ENCODE assay signal across 8 mouse cellular contexts in the genomic region with DNA sequence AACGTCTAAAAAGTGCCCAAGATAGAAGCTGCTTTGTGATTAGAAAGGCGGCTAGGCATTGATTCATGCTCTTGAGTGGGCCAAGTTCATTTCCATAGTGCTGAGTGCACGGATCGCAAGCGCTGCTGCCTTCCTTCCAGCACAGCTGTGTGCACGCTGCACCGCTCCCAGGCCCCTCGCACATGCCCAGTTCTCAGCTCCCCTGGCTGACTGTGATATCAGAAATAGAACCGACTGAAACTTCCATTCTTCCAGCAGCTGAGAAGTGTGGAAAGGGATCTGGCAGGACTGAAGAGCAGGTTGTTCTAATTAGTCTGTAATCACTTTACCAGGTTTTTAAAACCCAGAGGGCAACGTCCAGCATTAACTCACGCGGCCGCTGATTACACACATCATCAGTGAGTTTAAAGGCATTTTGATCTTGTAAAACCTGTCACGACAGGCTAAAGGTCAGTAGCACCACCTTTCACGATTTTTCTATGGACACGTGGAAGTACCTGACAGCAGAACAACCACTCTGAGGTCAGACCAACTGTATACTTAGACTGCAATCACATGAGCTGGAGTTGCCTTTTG.
DNase-seq lines count a peak whose midpoint lies in the region; ATAC-seq and TF ChIP-seq lines count a peak whose summit lies in the region.

No protein-coding gene starts in this region.

- no peaks in the 10 kb centered on the region for H3K27me3 ChIP-seq in limb, embryonic 14.5 days (ENCODE audit: control insufficient read depth, insufficient read depth, low read length)
- H3K27me3 ChIP-seq in thymus, adult 2 months (ENCODE audit: control insufficient read depth, insufficient read depth, low read length): no peaks in the 10 kb centered on the region

- H3K4me2 ChIP-seq in limb, embryonic 14.5 days (replicated peaks; ENCODE audit: low read depth, low read length, severe bottlenecking): no peak overlapping the region

- TF ChIP-seq CTCF in thymus, adult 2 months (IDR thresholded peaks at IDR 0.05; ENCODE audit: borderline replicate concordance, control insufficient read depth, extremely low read depth, insufficient read depth, low read length, poor library complexity): no peak

- no peak for TF ChIP-seq POLR2A in limb, embryonic 14.5 days (IDR thresholded peaks at IDR 0.05; ENCODE audit: borderline replicate concordance, extremely low read depth, insufficient read depth, insufficient read length)
- no peak for TF ChIP-seq POLR2A in thymus, adult 2 months (IDR thresholded peaks at IDR 0.05; ENCODE audit: control insufficient read depth, extremely low read depth, insufficient read depth, low read length, poor library complexity)

- H3K9ac ChIP-seq in limb, embryonic 14.5 days (ENCODE audit: low read depth, low read length, severe bottlenecking): no peak overlapping the region

- no peaks in the 10 kb centered on the region for H3K9me3 ChIP-seq in limb, embryonic 14.5 days (ENCODE audit: control insufficient read depth, low read length)

- ATAC-seq in limb, embryonic 14.5 days (ENCODE audit: low FRiP score, low read depth): 0 out of 2 replicates have a peak, but pooled peaks have one; percentile 47

- 9% methylated on average over 16 of the region's 16 CpGs for WGBS in limb, embryonic 14.5 days
- WGBS in thymus, adult 2 months: 93% methylated on average over 16 of the region's 16 CpGs

- peak; percentile 37 for DNase-seq in NIH3T3 (ENCODE audit: low read depth)
- DNase-seq in embryo, embryonic 11.5 days (ENCODE audit: low read depth, low spot score): peak; percentile 19
- DNase-seq in heart, adult 9 months (ENCODE audit: low spot score in 2 of 2): peak; percentile 74 to 84
- DNase-seq in kidney, adult 9 months: peak; percentile 81
- DNase-seq in limb, embryonic 14.5 days (ENCODE audit: low spot score): peak; percentile 71
- DNase-seq in telencephalon, adult 2 months (ENCODE audit: low read depth, low spot score): peak; percentile 84
- no peak for DNase-seq in thymus, postnatal 4 days
- DNase-seq in thymus, adult 2 months: no peak

- H3K27ac ChIP-seq in limb, embryonic 14.5 days (replicated peaks; ENCODE audit: low read depth, low read length): no peak overlapping the region
- no peak overlapping the region for H3K27ac ChIP-seq in thymus, adult 2 months (ENCODE audit: control insufficient read depth, insufficient read depth, low read length)

- no peaks in the 10 kb centered on the region for H3K36me3 ChIP-seq in limb, embryonic 14.5 days (ENCODE audit: control insufficient read depth, insufficient read depth, low read length)
- no peaks in the 10 kb centered on the region for H3K36me3 ChIP-seq in thymus, adult 2 months (ENCODE audit: control insufficient read depth, insufficient read depth, low read length)

- H3K4me3 ChIP-seq in limb, embryonic 14.5 days (replicated peaks; ENCODE audit: low read length): no peak overlapping the region
- H3K4me3 ChIP-seq in thymus, adult 2 months (ENCODE audit: control insufficient read depth, insufficient read depth, low read length): no peak overlapping the region

- H3K4me1 ChIP-seq in limb, embryonic 14.5 days (ENCODE audit: control insufficient read depth, insufficient read depth, low read length): peaks cover 25% of the 10 kb centered on the region
- H3K4me1 ChIP-seq in thymus, adult 2 months (replicated peaks; ENCODE audit: control insufficient read depth, insufficient read depth, low read length): no peaks in the 10 kb centered on the region

Comparison
In these comparisons a context has a peak if more than half of its experiments do, and no peak if none do; other contexts are left out.
1. DNase-seq: peak in NIH3T3 (single experiment), embryo, embryonic 11.5 days (single experiment), heart, adult 9 months (2 of 2), kidney, adult 9 months (single experiment), limb, embryonic 14.5 days (single experiment) and telencephalon, adult 2 months (single experiment); none in thymus, postnatal 4 days (single experiment) and thymus, adult 2 months (single experiment).